Mouse (Mus musculus) MN1 (cell line): ENCODE data around the gene Fkbp5.
"Not testable (repeated sequence)": the region's sequence is repeated elsewhere in the genome, so short reads cannot be mapped to it uniquely, and the experiment has no call there.

Source experiments
- DNase-seq: peaks from one replicate; pipeline ENCODE4 v3.0.0-alpha.2; 2016; ENCODE audit warnings: low spot score

Gene Fkbp5

GRCm38 (mm10) chr17:28517441-28517955 is at the start of gene Fkbp5:
Gene Fkbp5 (minus strand): TSS chr17:28517527.
- DNase-seq, result peak; percentile 76

GRCm38 (mm10) chr17:28565181-28565580 is 47.9 kb upstream of the Fkbp5 start:
- DNase-seq, result no peak

GRCm38 (mm10) chr17:28561613-28562012 is 44.3 kb upstream of the Fkbp5 start:
- DNase-seq, result no peak

GRCm38 (mm10) chr17:28560598-28560997 is 43.3 kb upstream of the Fkbp5 start, which contains the start of gene Clps:
Gene Clps (minus strand): TSS chr17:28560766.
- no peak for DNase-seq

- no peak for DNase-seq
These were observed 40.4 kb upstream of the Fkbp5 start for GRCm38 (mm10) chr17:28557772-28558171.

GRCm38 (mm10) chr17:28556635-28557396 is 39.5 kb upstream of the Fkbp5 start:
- peak; percentile 74 for DNase-seq

- DNase-seq, result not testable (repeated sequence)
These were observed 36.7 kb upstream of the Fkbp5 start for GRCm38 (mm10) chr17:28554021-28554420.

- DNase-seq, result peak; percentile 77
These were observed 35.9 kb upstream of the Fkbp5 start for GRCm38 (mm10) chr17:28553040-28553793.

- no peak for DNase-seq
These were observed 31.8 kb upstream of the Fkbp5 start, which contains the start of gene Clpsl2 for GRCm38 (mm10) chr17:28549111-28549510. Gene Clpsl2 (plus strand): TSS chr17:28549411.

- no peak for DNase-seq
These were observed 31.2 kb upstream of the Fkbp5 start for GRCm38 (mm10) chr17:28548550-28548949.

- no peak for DNase-seq
These were observed 29.6 kb upstream of the Fkbp5 start for GRCm38 (mm10) chr17:28546925-28547324.

GRCm38 (mm10) chr17:28537881-28538280 is 20.6 kb upstream of the Fkbp5 start:
- DNase-seq, result no peak

GRCm38 (mm10) chr17:28533327-28533726 is 16.0 kb upstream of the Fkbp5 start:
- DNase-seq, result no peak

GRCm38 (mm10) chr17:28532557-28532956 is 15.2 kb upstream of the Fkbp5 start:
- DNase-seq, result no peak

GRCm38 (mm10) chr17:28531946-28532345 is 14.6 kb upstream of the Fkbp5 start:
- DNase-seq, result peak; percentile 28

- no peak for DNase-seq
These were observed 13.2 kb upstream of the Fkbp5 start, which contains the start of gene Armc12 for GRCm38 (mm10) chr17:28530506-28530905. Gene Armc12 (plus strand): TSS chr17:28530806.

- DNase-seq, result no peak
These were observed 11.8 kb upstream of the Fkbp5 start for GRCm38 (mm10) chr17:28529116-28529515.

GRCm38 (mm10) chr17:28528043-28528351 is 10.7 kb upstream of the Fkbp5 start:
- peak; percentile 86 for DNase-seq

- DNase-seq, result peak; percentile 81
These were observed 10.1 kb upstream of the Fkbp5 start for GRCm38 (mm10) chr17:28527184-28528042.

GRCm38 (mm10) chr17:28524831-28525430 is 7.6 kb upstream of the Fkbp5 start:
- DNase-seq, result no peak

- no peak for DNase-seq
These were observed 6.8 kb upstream of the Fkbp5 start for GRCm38 (mm10) chr17:28524009-28524695.
